Mouse (Mus musculus) lung, embryonic 14.5 days (tissue): ENCODE measurements around the gene Phtf2. TPM values are rescaled to one million over a fixed set of nuclear protein-coding genes. Genes with fewer than 3 reads are reported as not detected.
A peak's percentile ranks its signal among the peaks of the same experiment; 100 is the strongest.
"Not testable (repeated sequence)": the region's sequence is repeated elsewhere in the genome, so short reads cannot be mapped to it uniquely, and the experiment has no call there.

Experiments
- ATAC-seq: fragments of 200-750 bp; cut with Nextera tagmentation; 2 replicates; pipeline ENCODE4 v1.8.0; 2017; ENCODE audit warnings: mild to moderate bottlenecking, moderate TSS enrichment, moderate library complexity; ENCODE audit not compliant: insufficient read depth
- DNase-seq: peaks from one replicate; pipeline ENCODE4 v3.0.0-alpha.2; 2015
- H3K27ac ChIP-seq: fragments of 300-500 bp; sonication (generic); 2 replicates; pipeline ENCODE4 v1.5.1; 2014; ENCODE audit warnings: low read depth, mild to moderate bottlenecking, moderate library complexity
- H3K27me3 ChIP-seq: fragments of 300-500 bp; sonication (generic); 2 replicates; pipeline ENCODE4 v1.6.1; 2014; ENCODE audit warnings: low read length, control low read depth; ENCODE audit not compliant: insufficient read depth
- H3K36me3 ChIP-seq: fragments of 300-500 bp; sonication (generic); 2 replicates; pipeline ENCODE4 v1.6.1; 2014; ENCODE audit warnings: control low read depth; ENCODE audit not compliant: insufficient read depth
- H3K4me1 ChIP-seq: fragments of 300-500 bp; sonication (generic); 2 replicates; pipeline ENCODE4 v1.6.1; 2014; ENCODE audit warnings: antibody characterized with exemption, control low read depth; ENCODE audit not compliant: insufficient read depth
- H3K4me2 ChIP-seq: fragments of 300-500 bp; sonication (generic); 2 replicates; pipeline ENCODE4 v1.6.1; 2014; ENCODE audit warnings: mild to moderate bottlenecking
- H3K4me3 ChIP-seq: fragments of 300-500 bp; sonication (generic); 2 replicates; pipeline ENCODE4 v1.5.1; 2014; ENCODE audit warnings: low read depth, low read length
- H3K9ac ChIP-seq: fragments of 300-500 bp; sonication (generic); 2 replicates; pipeline ENCODE4 v1.6.1; 2014
- H3K9me3 ChIP-seq: fragments of 300-500 bp; sonication (generic); 2 replicates; pipeline ENCODE4 v1.6.1; 2016; ENCODE audit warnings: low read depth, low read length, control low read depth
- CTCF ChIP-seq: IDR thresholded peaks from 2 replicates; pipeline ENCODE4 v1.5.1; 2016; ENCODE audit warnings: antibody characterized with exemption, low read depth
- WGBS: fragments of 180-500 bp; shearing (Covaris S2); extraction: QIAGEN DNeasy Blood & Tissue Kit; methylation state at CpG from one replicate; pipeline ENCODE4 v1.1.7; 2014; 5-methylcytosine and 5-hydroxymethylcytosine counted together
- polyA plus RNA-seq: library from polyadenylated mRNA; unstranded; fragments of >200 nt; fragmentation: Nextera tagmentation; extraction: Ambion mirVana; gene quantifications from 2 replicates; pipeline ENCODE4 v1.2.1, GENCODE M21; 2014

Gene Phtf2
- polyA plus RNA-seq, 1 experiment from 2014 or later: 12.4 TPM

DNA sequence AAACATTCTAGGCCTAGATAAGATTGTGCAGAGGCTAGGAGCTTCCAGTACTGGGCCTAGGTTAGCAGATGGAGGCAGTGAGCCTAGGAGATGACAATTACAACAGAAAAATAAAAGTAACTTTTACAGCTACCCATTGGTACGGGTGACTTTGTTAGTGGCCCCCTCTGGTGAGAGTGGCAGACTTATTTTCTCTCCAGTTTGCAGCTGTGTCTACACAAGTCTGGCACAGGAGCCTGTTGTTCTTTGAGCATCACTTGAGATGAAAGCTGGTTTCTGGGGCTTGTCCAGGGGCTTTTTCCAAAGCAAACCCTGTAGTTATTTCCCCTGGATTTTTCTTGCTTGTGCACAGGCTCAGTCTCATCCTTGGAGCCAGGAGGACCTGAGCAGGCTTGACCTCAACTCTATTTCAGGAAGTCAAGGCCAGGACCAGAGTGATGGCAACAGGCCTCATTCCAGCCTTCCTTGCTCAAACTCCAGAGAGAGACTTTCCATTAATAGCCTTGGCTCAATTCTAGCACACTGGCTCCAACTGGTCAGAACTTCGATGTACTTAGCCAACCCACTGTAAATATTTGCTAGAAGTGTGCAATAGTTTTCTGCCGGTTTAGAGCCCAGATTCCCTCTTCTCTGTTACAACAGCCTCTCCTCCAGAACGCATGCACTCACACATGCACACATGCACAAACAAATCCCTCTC is 161.6 kb downstream of the Phtf2 start:
- Histone ChIP-seq H3K4me1 (no peaks in the 10 kb centered on the region; the same call in 1 of the 2 replicates), H3K9ac (no peak overlapping the region), H3K9me3 (no peaks in the 10 kb centered on the region), H3K36me3 (no peaks in the 10 kb centered on the region), H3K27ac (peak overlapping the region; percentile 42; the same call in 1 of the 2 replicates), H3K4me3 (no peak overlapping the region), H3K27me3 (no peaks in the 10 kb centered on the region), H3K4me2 (no peak overlapping the region)
- ATAC-seq (peak; percentile 60), DNase-seq (peak; percentile 29)
- WGBS: 46% methylated on average over 4 of the region's 4 CpGs
- TF ChIP-seq CTCF: no peak

GRCm38 (mm10) chr5:20715980-20716379 is 165.9 kb downstream of the Phtf2 start:
- not testable (repeated sequence) for H3K9ac ChIP-seq, H3K36me3 ChIP-seq, H3K4me3 ChIP-seq, H3K27ac ChIP-seq, H3K27me3 ChIP-seq, H3K4me1 ChIP-seq, DNase-seq, H3K9me3 ChIP-seq, H3K4me2 ChIP-seq, ATAC-seq
- 87% methylated on average over 6 of the region's 6 CpGs for WGBS

GRCm38 (mm10) chr5:20714619-20715018 is 167.3 kb downstream of the Phtf2 start:
- H3K9ac ChIP-seq, H3K4me3 ChIP-seq, H3K9me3 ChIP-seq, DNase-seq, H3K4me2 ChIP-seq, H3K27ac ChIP-seq, H3K27me3 ChIP-seq, H3K4me1 ChIP-seq, H3K36me3 ChIP-seq, ATAC-seq: not testable (repeated sequence)
- WGBS: 80% methylated on average over 1 of the region's 1 CpGs

- ATAC-seq, H3K9ac ChIP-seq, H3K27ac ChIP-seq, DNase-seq, H3K36me3 ChIP-seq, H3K4me1 ChIP-seq, H3K9me3 ChIP-seq, H3K4me3 ChIP-seq, H3K4me2 ChIP-seq, H3K27me3 ChIP-seq: not testable (repeated sequence)
- WGBS: 86% methylated on average over 6 of the region's 6 CpGs
Measured at GRCm38 (mm10) chr5:20710845-20711244, 171.1 kb downstream of the Phtf2 start.

Other genes starting within 250 kb of the Phtf2 start
- gene Tmem60, start 67 bp upstream of the Phtf2 start, polyA plus RNA-seq: 43.9 and 45.2 TPM in 2 replicates
- 6.8 and 9.0 TPM in 2 replicates for gene Rsbn1l, start 74.3 kb upstream of the Phtf2 start, polyA plus RNA-seq
- gene Ptpn12, start 173.8 kb upstream of the Phtf2 start, polyA plus RNA-seq: 31.1 and 33.1 TPM in 2 replicates